Mouse (Mus musculus): ENCODE results near the gene Olfr569.

Olfr569 gene

DNA sequence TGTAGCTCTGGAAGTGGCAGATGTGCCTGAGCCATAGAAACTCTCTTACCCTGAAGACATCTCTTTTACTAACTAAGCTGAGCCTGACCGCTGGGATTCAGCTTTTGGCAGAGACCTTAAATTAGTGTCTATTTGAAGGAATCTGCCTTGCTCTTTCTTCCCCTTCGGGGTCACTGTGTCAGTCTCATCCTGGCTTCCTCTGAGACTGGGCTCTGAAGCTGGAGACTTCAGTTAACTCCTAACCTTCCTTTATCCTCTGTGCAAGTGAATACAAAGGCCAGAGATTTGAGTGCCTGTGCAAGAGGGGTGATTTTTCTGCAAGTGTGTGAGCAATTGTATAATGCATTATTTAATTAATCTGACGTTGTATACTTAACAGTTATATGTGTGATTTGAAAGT, at the start of gene Olfr569:
Olfr569 (minus strand) TSS at position 101 of the 400 bp plus-strand sequence.
- no peak for DNase-seq (ENCODE audit: low spot score)

DNA sequence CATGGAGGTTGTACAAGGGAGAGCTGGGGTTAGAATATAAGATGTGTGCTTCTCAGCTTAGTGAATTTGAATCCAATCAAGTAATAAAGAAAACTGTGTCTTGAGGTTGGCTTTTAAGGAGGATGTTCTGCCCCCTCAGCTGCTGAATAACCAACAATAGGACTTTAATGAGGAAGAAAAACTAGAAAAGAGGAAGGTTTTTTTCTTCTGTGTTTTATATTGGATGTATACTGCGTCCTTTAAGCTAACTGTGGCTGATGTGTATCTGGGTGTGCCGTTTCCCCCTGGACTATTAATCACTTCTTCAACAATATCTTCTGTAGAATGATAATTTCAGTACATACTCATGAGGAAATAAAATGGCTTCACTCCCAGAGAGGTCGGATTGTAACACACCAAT, 36.4 kb upstream of the Olfr569 start:
- no peak for DNase-seq (ENCODE audit: low spot score)

DNA sequence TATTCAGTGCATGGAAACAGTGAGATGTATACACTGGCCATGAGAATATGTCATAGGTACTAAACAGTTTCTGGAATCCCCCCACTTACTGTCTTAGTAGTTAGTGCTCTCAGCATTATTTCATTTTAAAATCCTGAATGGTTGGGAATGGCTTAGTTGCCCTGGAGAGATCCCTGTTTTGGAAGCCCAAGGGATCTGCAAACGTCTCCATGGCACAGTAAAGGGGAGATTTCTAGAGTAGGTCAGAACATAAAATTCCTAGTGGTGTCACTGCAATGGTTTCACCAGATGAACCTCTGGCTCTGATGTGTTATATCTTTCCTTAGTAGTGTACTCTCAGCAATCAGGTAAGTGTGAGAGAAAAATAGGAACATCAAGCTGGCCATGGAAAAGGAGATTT, 33.4 kb upstream of the Olfr569 start, which contains the start of gene Olfr572:
Olfr572 (plus strand) TSS at position 301 of the 400 bp plus-strand sequence.
- DNase-seq (ENCODE audit: low spot score) = no peak

DNA sequence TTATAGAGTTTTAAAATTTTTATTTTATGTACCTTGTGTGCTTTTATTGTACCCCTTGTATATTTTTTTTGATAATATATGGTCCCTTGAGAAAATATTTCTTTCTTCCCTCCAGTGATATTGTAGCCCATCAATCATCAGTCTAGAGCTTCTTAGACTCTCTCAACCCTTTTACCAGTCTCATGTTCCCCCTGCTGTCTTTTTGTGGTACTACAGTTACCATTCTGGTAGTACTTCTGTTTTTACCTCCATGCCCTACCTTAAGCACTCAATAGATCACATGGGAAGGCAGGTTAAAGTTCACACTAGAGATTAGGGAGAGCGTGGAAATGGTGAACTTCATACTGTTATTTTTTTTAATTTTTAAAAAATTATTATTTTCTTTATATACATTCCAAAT, 28.9 kb upstream of the Olfr569 start:
- DNase-seq (ENCODE audit: low spot score) = no peak

DNA sequence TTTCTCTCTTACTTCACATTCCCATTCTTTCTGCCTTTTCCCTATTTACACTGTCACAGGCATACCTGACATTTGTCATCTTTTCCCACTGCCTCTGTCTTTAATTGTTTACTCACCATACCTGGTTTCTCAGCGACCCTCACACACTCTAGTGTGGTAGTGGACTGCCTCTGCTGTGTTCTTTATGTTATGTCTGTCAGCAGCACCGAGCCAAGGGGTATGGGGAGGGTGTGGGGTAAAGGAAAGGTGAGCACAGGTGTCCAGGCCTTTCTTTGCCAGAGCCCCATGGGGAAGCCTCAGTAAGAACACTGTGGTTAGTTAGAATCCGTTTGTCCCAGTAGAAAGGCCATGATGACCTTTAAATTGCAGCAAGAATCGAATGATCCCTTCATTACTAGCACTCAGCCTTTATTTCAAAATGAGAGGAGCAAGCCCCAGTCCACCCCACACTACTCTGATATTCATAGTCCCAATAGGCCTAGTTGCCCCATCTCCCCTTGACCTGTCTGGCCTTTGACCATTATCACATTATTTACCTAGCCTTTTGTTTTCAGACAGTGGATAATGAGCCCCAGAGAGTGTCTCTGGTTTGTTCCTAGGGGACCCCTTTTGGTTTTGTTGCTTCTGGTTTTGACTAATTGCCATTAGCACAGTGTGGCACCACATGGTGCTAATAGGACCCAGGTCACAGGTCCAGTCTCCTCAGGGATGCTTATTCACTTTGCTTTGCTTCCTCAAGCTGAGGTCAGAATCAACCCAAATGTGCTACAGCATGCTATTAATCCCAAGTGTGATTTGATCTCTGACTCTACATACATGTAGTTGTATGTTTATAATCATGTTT, 26.6 kb upstream of the Olfr569 start, which contains the start of gene Olfr571:
Olfr571 (minus strand) TSS at position 505 of the 844 bp plus-strand sequence.
- DNase-seq (ENCODE audit: low spot score) = no peak

DNA sequence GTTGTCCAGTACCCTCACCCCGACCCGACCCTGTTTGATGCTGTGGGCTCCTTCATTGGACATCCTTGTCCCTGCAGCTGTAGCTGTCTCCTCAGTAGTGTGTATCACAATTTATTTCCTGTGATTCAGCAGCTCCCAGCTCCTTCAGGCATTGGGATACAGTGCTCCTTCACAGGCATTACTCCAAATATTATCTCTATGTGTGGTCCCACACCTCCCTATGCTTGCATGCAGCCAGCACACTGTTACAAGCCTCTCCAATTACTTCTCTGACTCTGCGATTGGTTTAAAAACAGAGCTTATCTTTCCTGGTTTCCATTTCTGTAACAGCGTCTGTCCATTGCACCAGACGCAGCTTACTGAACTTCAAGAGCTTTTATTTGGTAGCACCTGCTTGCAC, 25.7 kb upstream of the Olfr569 start:
- DNase-seq (ENCODE audit: low spot score) = no peak

DNA sequence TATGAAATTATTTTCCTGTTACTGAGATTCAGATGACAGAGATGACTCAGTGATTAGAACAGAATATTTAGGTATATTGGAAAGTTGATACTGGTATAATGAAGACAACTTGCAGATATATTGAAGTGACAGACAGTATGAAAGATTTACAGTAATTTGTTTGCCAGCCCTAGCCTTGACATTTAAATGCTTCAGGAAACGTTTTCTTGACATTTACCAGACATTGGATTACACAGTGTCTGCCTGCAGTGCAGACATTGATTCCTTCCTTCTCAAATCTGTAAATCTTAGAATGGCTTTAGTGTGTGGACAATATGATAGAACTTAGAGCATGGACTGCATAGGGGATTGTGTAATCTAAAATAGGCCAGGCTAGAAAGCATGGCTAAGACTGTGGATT, 24.6 kb upstream of the Olfr569 start:
- DNase-seq (ENCODE audit: low spot score) = no peak

DNA sequence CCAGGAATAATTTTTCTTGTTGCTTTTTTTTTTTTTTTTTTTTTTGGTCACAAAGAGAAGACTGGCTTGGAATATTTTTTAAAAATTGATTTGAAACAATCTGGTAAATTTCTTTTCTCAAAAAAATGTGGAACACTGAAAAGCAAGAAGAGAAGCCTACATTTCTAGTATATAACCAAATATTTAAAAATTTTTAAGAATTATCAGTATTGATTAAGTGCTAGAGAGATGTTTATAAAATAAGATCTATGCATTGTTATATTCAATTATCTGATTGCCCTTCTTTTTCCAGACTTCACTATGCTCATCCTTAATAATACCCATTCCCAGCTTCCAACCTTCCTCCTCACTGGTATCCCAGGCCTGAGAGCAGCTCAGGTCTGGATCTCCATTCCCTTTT, 13.9 kb downstream of the Olfr569 start, which contains the start of gene Olfr568:
Olfr568 (plus strand) TSS at position 301 of the 400 bp plus-strand sequence.
- no peak for DNase-seq (ENCODE audit: low spot score)

DNA sequence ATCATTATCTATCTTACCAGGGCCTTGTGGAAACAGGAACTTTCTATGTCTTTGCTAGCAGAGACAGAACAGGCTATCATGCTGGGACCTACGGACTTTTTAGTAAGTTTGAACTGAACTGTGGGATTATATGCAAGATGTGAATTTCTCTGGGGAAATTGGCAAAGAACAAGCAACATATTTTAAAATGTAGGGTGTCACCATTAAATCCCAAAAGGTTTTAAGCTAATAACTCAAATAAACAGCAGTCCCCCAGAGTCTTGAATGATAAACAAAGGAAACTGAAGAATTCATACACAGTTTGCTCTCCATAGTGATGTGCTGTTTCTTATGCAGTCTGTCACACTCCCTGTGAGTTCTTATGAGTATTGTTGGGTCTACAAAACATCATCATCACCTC, 32.0 kb downstream of the Olfr569 start, which contains the start of gene Olfr566:
Olfr566 (minus strand) TSS at position 101 of the 400 bp plus-strand sequence.
- DNase-seq (ENCODE audit: low spot score) = no peak

DNA sequence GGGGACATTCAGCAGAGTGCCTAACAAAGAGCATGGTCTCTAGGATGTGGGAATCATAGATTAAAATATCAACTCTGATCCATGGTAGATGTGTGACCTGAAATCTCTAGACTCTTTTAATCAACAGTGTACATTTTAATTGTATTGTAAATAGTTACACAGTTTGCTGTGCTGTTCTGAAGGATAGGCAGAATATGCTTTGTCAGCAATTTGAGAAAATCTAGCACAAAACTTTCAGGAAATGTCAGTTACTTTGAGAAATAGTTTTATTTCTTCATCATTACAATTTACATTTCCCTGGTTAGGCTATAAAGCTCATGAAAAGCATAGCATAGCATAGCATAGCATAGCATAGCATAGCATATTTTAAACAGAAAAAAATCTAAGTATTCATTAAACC, 34.9 kb downstream of the Olfr569 start:
- DNase-seq (ENCODE audit: low spot score) = no peak

Measured in urinary bladder, postnatal 25 days (tissue).